In the genomic region with DNA sequence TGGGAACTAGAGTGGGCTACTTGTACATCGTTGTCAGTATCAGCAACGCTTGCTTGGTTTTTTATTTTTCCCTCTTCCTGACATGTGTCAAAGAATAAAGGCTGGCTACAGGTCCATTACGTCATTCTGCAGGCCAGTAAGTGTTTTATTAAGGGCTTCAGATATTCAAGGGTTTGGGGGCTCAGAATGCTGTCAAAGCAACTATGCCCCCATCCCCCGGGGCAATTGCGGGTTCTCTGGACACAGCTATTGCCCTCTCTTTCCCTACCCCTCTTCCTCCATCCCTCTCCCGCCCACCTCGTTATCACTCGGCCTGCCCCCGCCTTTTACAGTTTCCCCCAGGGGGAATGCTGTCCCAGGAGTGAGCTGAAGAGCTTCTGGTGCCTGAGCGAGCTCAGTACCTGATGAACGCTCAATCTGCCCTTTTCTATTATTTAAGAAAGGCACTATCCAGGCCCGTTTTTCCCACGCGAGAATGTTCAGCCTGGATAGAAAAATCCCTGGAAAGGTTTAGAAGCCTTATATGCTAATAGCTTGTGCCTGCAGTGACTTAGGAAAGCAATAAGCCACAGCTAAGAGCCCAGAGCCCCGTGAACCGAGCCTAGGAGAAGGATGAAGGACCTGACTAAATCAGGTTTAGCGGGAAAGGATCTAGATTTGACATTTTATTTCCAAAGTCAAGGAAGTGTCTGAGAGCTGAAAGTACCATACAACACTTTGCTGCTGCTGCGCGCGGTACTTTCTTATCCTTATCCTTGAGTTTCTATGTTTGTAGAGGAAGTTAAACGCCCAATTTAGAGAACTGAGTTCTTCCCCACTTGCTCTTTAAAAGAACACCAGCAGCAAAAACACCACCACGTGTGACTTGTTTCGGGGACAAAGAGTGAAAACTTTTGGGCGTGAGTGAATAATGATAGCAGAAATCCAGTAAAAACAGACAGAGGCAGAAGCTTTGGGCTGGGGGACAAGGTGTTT, we compare ENCODE assay signal across 9 mouse cellular contexts. TPM values are rescaled to one million over a fixed set of nuclear protein-coding genes. Genes with fewer than 3 reads are reported as not detected.
A peak's percentile ranks its signal among the peaks of the same experiment; 100 is the strongest.
DNase-seq lines count a peak whose midpoint lies in the region; ATAC-seq and TF ChIP-seq lines count a peak whose summit lies in the region.
"Had no signal": no experiment of that assay in that cellular context is flagged by ENCODE, and none has a peak within 500 bp of the region (broad histone marks: within the 10 kb centered on the region; RNA-seq: fewer than 3 reads in every experiment).

No protein-coding gene starts in this region.

- no peak for ATAC-seq in hindbrain, embryonic 15.5 days (ENCODE audit: low FRiP score, low read depth)
- ATAC-seq in neural tube, embryonic 13.5 days (ENCODE audit: low read depth): no peak
- no peak for ATAC-seq in frontal cortex, adult (ENCODE audit: low TSS enrichment)

- peaks cover 74% of the 10 kb centered on the region for H3K4me1 ChIP-seq in forebrain, embryonic 10.5 days
- H3K4me1 ChIP-seq in hindbrain, embryonic 15.5 days (replicated peaks): peaks cover 33% of the 10 kb centered on the region
- peaks cover 42% of the 10 kb centered on the region for H3K4me1 ChIP-seq in neural tube, embryonic 13.5 days (replicated peaks)

- no peaks in the 10 kb centered on the region for H3K36me3 ChIP-seq in forebrain, embryonic 10.5 days (replicated peaks)
- H3K36me3 ChIP-seq in hindbrain, embryonic 15.5 days: no peaks in the 10 kb centered on the region
- no peaks in the 10 kb centered on the region for H3K36me3 ChIP-seq in neural tube, embryonic 13.5 days

- H3K27ac ChIP-seq in layer of hippocampus, adult 2 months: no peak overlapping the region
- peak overlapping the region; percentile 87 for H3K27ac ChIP-seq in forebrain, embryonic 10.5 days
- H3K27ac ChIP-seq in hindbrain, embryonic 15.5 days (replicated peaks): no peak overlapping the region
- H3K27ac ChIP-seq in neural tube, embryonic 13.5 days (replicated peaks): no peak overlapping the region

- no peak for DNase-seq in layer of hippocampus, adult 2 months (ENCODE audit: low spot score in 2 of 2)
- DNase-seq in layer of hippocampus, adult 9-11 months: no peak
- DNase-seq in forebrain, embryonic 10.5 days (ENCODE audit: extremely low spot score, low spot score): peak; percentile 45
- DNase-seq in natural killer cell, adult 2 months (ENCODE audit: low spot score in 2 of 2): no peak
- DNase-seq in urinary bladder, postnatal 36 days (ENCODE audit: low spot score in 2 of 2): no peak

- TF ChIP-seq CTCF in layer of hippocampus, adult 2 months (conservative IDR thresholded peaks at IDR 0.05): no peak

- peak overlapping the region; percentile 96 for H3K4me2 ChIP-seq in hindbrain, embryonic 15.5 days
- H3K4me2 ChIP-seq in neural tube, embryonic 13.5 days: peak overlapping the region; percentile 90

- WGBS in forebrain, embryonic 10.5 days: 2% methylated on average over 24 of the region's 24 CpGs
- 3% methylated on average over 24 of the region's 24 CpGs for WGBS in hindbrain, embryonic 15.5 days
- WGBS in neural tube, embryonic 13.5 days: 3% methylated on average over 24 of the region's 24 CpGs

- no peaks in the 10 kb centered on the region for H3K9me3 ChIP-seq in forebrain, embryonic 10.5 days
- H3K9me3 ChIP-seq in hindbrain, embryonic 15.5 days: no peaks in the 10 kb centered on the region
- no peaks in the 10 kb centered on the region for H3K9me3 ChIP-seq in neural tube, embryonic 13.5 days

- H3K4me3 ChIP-seq in layer of hippocampus, adult 2 months: peak overlapping the region; percentile 55
- peak overlapping the region; percentile 78 for H3K4me3 ChIP-seq in forebrain, embryonic 10.5 days
- peak overlapping the region; percentile 42 for H3K4me3 ChIP-seq in hindbrain, embryonic 15.5 days
- peak overlapping the region; percentile 49 for H3K4me3 ChIP-seq in neural tube, embryonic 13.5 days

- peaks cover 83% of the 10 kb centered on the region for H3K27me3 ChIP-seq in forebrain, embryonic 10.5 days (ENCODE audit: poor library complexity, severe bottlenecking)
- H3K27me3 ChIP-seq in hindbrain, embryonic 15.5 days: peaks cover 80% of the 10 kb centered on the region
- H3K27me3 ChIP-seq in neural tube, embryonic 13.5 days: peaks cover 85% of the 10 kb centered on the region

- H3K9ac ChIP-seq in hindbrain, embryonic 15.5 days: no peak overlapping the region
- 0 out of 2 replicates have a peak overlapping the region, but pooled peaks have one; percentile 18 for H3K9ac ChIP-seq in neural tube, embryonic 13.5 days

RNA-seq across cellular contexts. Expression of a gene that starts 1.8 kb away (rescaled TPM):
- 1 to 10 TPM; 5.0 to 5.6 TPM for total RNA-seq in layer of hippocampus, adult 2 months (2021)
- polyA plus RNA-seq in forebrain, embryonic 10.5 days (2016; fragmentation: Nextera tagmentation; extraction: Ambion mirVana): 22.9 and 24.5 TPM in 2 replicates
- polyA plus RNA-seq in hindbrain, embryonic 15.5 days (2015; fragmentation: Nextera tagmentation; extraction: Ambion mirVana): 3.9 and 5.0 TPM in 2 replicates
- 11.9 and 12.9 TPM in 2 replicates for polyA plus RNA-seq in neural tube, embryonic 13.5 days (2015; fragmentation: Nextera tagmentation; extraction: Ambion mirVana)
- total RNA-seq: MEL had no signal
